Mouse (Mus musculus) 416B (cell line): ENCODE measurements around the gene Zfp568.

ENCODE experiments used
- DNase-seq: peaks from one replicate; pipeline ENCODE4 v3.0.0; 2011; ENCODE audit warnings: low read depth

Zfp568 gene

GRCm38 (mm10) chr7:29989031-29989430 is 5.3 kb downstream of the Zfp568 start:
- DNase-seq = no peak

GRCm38 (mm10) chr7:29992698-29993097 is 8.9 kb downstream of the Zfp568 start:
- DNase-seq = no peak

GRCm38 (mm10) chr7:29993340-29993739 is 9.6 kb downstream of the Zfp568 start:
- DNase-seq = no peak

- DNase-seq = peak; percentile 32
Measured at GRCm38 (mm10) chr7:29995134-29995533, 11.4 kb downstream of the Zfp568 start.

GRCm38 (mm10) chr7:30000601-30001000 is 16.8 kb downstream of the Zfp568 start:
- no peak for DNase-seq

GRCm38 (mm10) chr7:30007601-30008000 is 23.8 kb downstream of the Zfp568 start:
- DNase-seq = no peak

GRCm38 (mm10) chr7:30008020-30008690 is 24.4 kb downstream of the Zfp568 start:
- DNase-seq = peak; percentile 63

GRCm38 (mm10) chr7:30009321-30010085 is 25.7 kb downstream of the Zfp568 start:
- no peak for DNase-seq

- DNase-seq = no peak
Measured at GRCm38 (mm10) chr7:30010551-30011195, 26.9 kb downstream of the Zfp568 start.

- peak; percentile 71 for DNase-seq
Measured at GRCm38 (mm10) chr7:30012956-30013363, 29.2 kb downstream of the Zfp568 start.

- DNase-seq = no peak
Measured at GRCm38 (mm10) chr7:30017226-30017625, 33.5 kb downstream of the Zfp568 start.

GRCm38 (mm10) chr7:30019543-30019942 is 35.8 kb downstream of the Zfp568 start:
- no peak for DNase-seq

GRCm38 (mm10) chr7:30023324-30023723 is 39.6 kb downstream of the Zfp568 start:
- no peak for DNase-seq

- DNase-seq = no peak
Measured at GRCm38 (mm10) chr7:30023800-30024199, 40.0 kb downstream of the Zfp568 start.

- peak; percentile 13 for DNase-seq
Measured at GRCm38 (mm10) chr7:30025358-30025757, 41.6 kb downstream of the Zfp568 start.

- no peak for DNase-seq
Measured at GRCm38 (mm10) chr7:30027331-30027730, 43.6 kb downstream of the Zfp568 start.

GRCm38 (mm10) chr7:30028572-30028971 is 44.8 kb downstream of the Zfp568 start:
- DNase-seq = no peak

- DNase-seq = no peak
Measured at GRCm38 (mm10) chr7:30030677-30031076, 46.9 kb downstream of the Zfp568 start.

GRCm38 (mm10) chr7:30031379-30031778 is 47.6 kb downstream of the Zfp568 start:
- no peak for DNase-seq

GRCm38 (mm10) chr7:30034331-30034730 is 50.6 kb downstream of the Zfp568 start:
- no peak for DNase-seq

GRCm38 (mm10) chr7:30044354-30044753 is 60.6 kb downstream of the Zfp568 start:
- DNase-seq = no peak

GRCm38 (mm10) chr7:30048126-30048525 is 64.4 kb downstream of the Zfp568 start:
- no peak for DNase-seq
